Mouse (Mus musculus) forebrain, embryonic 14.5 days (tissue): ENCODE measurements around the gene a. TPM values are rescaled to one million over a fixed set of nuclear protein-coding genes. Genes with fewer than 3 reads are reported as not detected.

Source experiments
- ATAC-seq: fragments of 200-750 bp; cut with Nextera tagmentation; 2 replicates; pipeline ENCODE4 v1.8.0; 2017; ENCODE audit warnings: mild to moderate bottlenecking, moderate library complexity
- DNase-seq: peaks from one replicate; pipeline ENCODE4 v3.0.0-alpha.2; 2015; ENCODE audit warnings: low spot score
- H3K27ac ChIP-seq: fragments of 300-500 bp; sonication (generic); 2 replicates; pipeline ENCODE4 v1.5.1; 2014; ENCODE audit warnings: low read depth, mild to moderate bottlenecking, control low read depth, low read length, moderate library complexity
- H3K27me3 ChIP-seq: fragments of 300-500 bp; sonication (generic); replicated peaks from 2 replicates; pipeline ENCODE4 v1.6.1; 2014; ENCODE audit warnings: low read length, control low read depth, mixed read lengths; ENCODE audit not compliant: control insufficient read depth, insufficient read depth
- H3K36me3 ChIP-seq: fragments of 300-500 bp; sonication (generic); 2 replicates; pipeline ENCODE4 v1.6.1; 2014; ENCODE audit warnings: low read length, control low read depth; ENCODE audit not compliant: control insufficient read depth, insufficient read depth
- H3K4me1 ChIP-seq: fragments of 300-500 bp; sonication (generic); 2 replicates; pipeline ENCODE4 v1.6.1; 2014; ENCODE audit warnings: antibody characterized with exemption, low read length, control low read depth; ENCODE audit not compliant: control insufficient read depth, insufficient read depth
- H3K4me2 ChIP-seq: fragments of 300-500 bp; sonication (generic); 2 replicates; pipeline ENCODE4 v1.6.1; 2014; ENCODE audit warnings: mild to moderate bottlenecking, control low read depth, low read length
- H3K4me3 ChIP-seq: fragments of 300-500 bp; sonication (generic); 2 replicates; pipeline ENCODE4 v1.5.1; 2014; ENCODE audit warnings: low read depth, low read length, control low read depth
- H3K9ac ChIP-seq: fragments of 300-500 bp; sonication (generic); 2 replicates; pipeline ENCODE4 v1.6.1; 2014; ENCODE audit warnings: mild to moderate bottlenecking, low read length, control low read depth, moderate library complexity
- H3K9me3 ChIP-seq: fragments of 300-500 bp; sonication (generic); replicated peaks from 2 replicates; pipeline ENCODE4 v1.6.1; 2016; ENCODE audit warnings: low read length, control low read depth, mixed read lengths; ENCODE audit not compliant: control insufficient read depth
- WGBS: fragments of 180-500 bp; shearing (Covaris S2); extraction: QIAGEN DNeasy Blood & Tissue Kit; methylation state at CpG from one replicate; pipeline ENCODE4 v1.1.7; 2014; 5-methylcytosine and 5-hydroxymethylcytosine counted together
- polyA plus RNA-seq: library from polyadenylated mRNA; unstranded; fragments of >200 nt; fragmentation: Nextera tagmentation; extraction: Ambion mirVana; gene quantifications from 2 replicates; pipeline ENCODE4 v1.2.1, GENCODE M21; 2014

a gene
- polyA plus RNA-seq, 1 experiment from 2014 or later, result 0.89 TPM

DNA sequence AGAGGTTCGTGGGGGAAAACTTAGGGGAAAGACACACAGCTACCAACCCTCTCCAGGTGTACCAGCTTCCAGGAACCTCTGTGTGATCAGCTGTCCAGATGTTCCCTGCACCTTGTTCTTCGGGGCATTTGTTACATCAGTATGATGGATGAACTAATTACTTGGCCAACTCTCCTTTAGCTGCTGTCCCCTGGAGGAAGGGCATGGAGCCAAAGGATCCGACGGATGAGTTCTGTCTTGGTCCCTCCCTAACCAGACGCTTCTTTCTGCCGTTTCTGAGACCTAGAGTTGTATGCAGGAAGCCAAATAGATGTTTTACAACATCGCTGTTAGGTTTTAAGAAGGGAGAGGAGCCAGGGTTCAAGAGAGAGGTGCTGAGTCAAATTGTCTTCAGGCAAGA lies 239.6 kb downstream of the a start:
- ATAC-seq (no peak), DNase-seq (no peak)
- no peak overlapping the region for H3K9ac ChIP-seq
- no peak overlapping the region for H3K4me2 ChIP-seq
- H3K27ac ChIP-seq, result no peak overlapping the region
- no peaks in the 10 kb centered on the region for H3K9me3 ChIP-seq
- no peaks in the 10 kb centered on the region for H3K27me3 ChIP-seq
- H3K4me1 ChIP-seq, result no peaks in the 10 kb centered on the region
- no peak overlapping the region for H3K4me3 ChIP-seq
- no peaks in the 10 kb centered on the region for H3K36me3 ChIP-seq
- WGBS, result 77% methylated on average over 7 of the region's 7 CpGs

GRCm38 (mm10) chr2:155032938-155033710 lies 241.9 kb downstream of the a start:
- ATAC-seq (no peak), DNase-seq (peak; percentile 11)
- no peaks in the 10 kb centered on the region for H3K36me3 ChIP-seq
- H3K4me2 ChIP-seq, result no peak overlapping the region
- WGBS, result 41% methylated on average over 19 of the region's 19 CpGs
- no peaks in the 10 kb centered on the region for H3K27me3 ChIP-seq
- H3K4me1 ChIP-seq, result no peaks in the 10 kb centered on the region
- H3K4me3 ChIP-seq, result no peak overlapping the region
- no peaks in the 10 kb centered on the region for H3K9me3 ChIP-seq
- no peak overlapping the region for H3K9ac ChIP-seq
- H3K27ac ChIP-seq, result no peak overlapping the region

DNA sequence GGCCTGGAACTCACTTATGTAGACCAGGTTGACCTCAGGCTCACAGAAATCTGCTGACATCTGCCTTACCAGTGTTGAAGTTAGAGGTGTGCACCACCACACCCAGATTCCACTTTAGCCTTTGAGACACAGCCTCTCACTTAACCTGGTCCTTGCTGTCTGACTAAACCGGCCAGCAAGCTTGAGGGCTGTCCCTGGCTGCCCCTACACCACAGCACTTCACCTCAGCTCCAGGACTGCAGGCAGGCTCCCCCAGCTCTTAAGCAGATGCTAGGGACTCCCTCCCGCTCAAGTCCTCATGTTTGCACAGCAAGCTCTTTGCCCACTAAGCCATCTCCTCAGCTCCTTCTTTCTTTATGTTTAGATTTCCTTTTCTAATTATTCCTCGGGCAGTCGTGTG lies 248.8 kb downstream of the a start:
- no peak overlapping the region for H3K27ac ChIP-seq
- no peak for ATAC-seq
- 79% methylated on average over 4 of the region's 4 CpGs for WGBS

DNA sequence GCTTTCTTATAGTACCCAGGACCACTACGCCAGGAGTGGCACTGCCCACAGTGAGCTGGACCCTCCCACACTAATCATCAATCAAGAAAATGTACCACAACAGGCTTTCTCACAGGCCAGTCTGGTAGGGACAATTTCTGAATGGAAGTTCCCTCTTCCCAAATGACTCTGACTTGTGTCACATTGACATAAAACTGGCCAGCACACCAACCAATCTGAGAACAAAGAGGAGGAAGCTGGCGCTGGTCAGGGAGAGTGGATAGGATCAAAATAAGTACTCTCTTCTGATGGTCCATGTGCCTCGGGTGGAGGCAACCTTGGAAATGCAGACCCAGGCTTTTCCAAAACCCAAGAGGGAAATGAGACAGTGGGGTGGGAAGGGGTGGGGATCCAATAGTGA lies 253.3 kb downstream of the a start:
- no peak overlapping the region for H3K9ac ChIP-seq
- H3K27ac ChIP-seq, result no peak overlapping the region
- no peaks in the 10 kb centered on the region for H3K9me3 ChIP-seq
- H3K27me3 ChIP-seq, result no peaks in the 10 kb centered on the region
- H3K36me3 ChIP-seq, result no peaks in the 10 kb centered on the region
- no peaks in the 10 kb centered on the region for H3K4me1 ChIP-seq
- no peak overlapping the region for H3K4me3 ChIP-seq
- DNase-seq (no peak), ATAC-seq (no peak)
- 82% methylated on average over 3 of the region's 3 CpGs for WGBS
- H3K4me2 ChIP-seq, result no peak overlapping the region

More for the DNA sequence above, 248.8 kb downstream of the a start:
- DNase-seq, result no peak
- Histone ChIP-seq H3K4me3 (no peak overlapping the region), H3K36me3 (no peaks in the 10 kb centered on the region), H3K4me2 (no peak overlapping the region), H3K27me3 (no peaks in the 10 kb centered on the region), H3K4me1 (no peaks in the 10 kb centered on the region), H3K9me3 (no peaks in the 10 kb centered on the region), H3K9ac (no peak overlapping the region)

DNA sequence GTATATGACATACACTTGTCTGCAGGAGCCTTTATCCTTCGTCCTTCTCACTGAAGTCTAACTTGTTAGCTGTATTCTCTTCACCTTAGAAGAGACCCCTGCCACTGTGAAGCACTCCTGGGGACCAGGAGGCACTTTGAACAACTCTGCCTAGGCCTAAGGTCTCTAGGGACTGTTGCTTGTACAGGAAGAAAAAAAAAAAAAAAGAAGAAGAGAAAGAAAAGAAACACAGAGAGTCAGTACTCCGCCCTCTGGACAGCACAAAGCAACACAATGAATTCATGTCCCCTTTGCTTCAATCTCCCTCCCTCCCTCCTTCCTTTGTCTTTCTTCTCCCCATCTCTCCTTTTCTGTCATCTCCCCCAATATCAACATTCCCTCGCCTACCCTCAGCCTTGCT lies 253.9 kb downstream of the a start:
- Histone ChIP-seq H3K4me2 (no peak overlapping the region), H3K36me3 (no peaks in the 10 kb centered on the region), H3K27me3 (no peaks in the 10 kb centered on the region), H3K4me1 (peaks cover 1% of the 10 kb centered on the region), H3K9ac (no peak overlapping the region), H3K27ac (no peak overlapping the region), H3K4me3 (no peak overlapping the region), H3K9me3 (no peaks in the 10 kb centered on the region)
- DNase-seq (no peak), ATAC-seq (no peak)
- WGBS, result 76% methylated on average over 3 of the region's 3 CpGs

DNA sequence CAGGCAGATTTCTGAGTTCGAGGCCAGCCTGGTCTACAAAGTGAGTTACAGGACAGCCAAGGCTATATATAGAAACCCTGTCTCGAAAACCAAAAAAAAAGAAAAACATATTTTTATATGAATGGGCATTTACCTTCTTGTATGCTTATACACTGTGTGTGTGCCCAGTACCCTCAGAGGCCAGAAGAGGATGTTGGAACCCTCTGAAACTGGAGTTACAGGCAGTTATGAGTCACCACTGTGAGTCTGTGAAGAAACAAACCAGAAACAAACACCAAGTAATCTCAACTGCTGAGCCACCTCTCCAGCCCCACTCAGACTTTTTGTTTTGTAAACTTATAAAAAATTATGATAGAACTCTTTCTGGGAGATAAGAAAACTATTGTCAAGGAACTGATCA lies 255.6 kb downstream of the a start:
- ATAC-seq (no peak), DNase-seq (no peak)
- H3K9ac ChIP-seq, result no peak overlapping the region
- no peak overlapping the region for H3K4me3 ChIP-seq
- no peaks in the 10 kb centered on the region for H3K27me3 ChIP-seq
- H3K9me3 ChIP-seq, result no peaks in the 10 kb centered on the region
- no peak overlapping the region for H3K27ac ChIP-seq
- no peaks in the 10 kb centered on the region for H3K36me3 ChIP-seq
- H3K4me2 ChIP-seq, result no peak overlapping the region
- H3K4me1 ChIP-seq, result peaks cover 8% of the 10 kb centered on the region
- WGBS, result 86% methylated on average over 2 of the region's 2 CpGs

DNA sequence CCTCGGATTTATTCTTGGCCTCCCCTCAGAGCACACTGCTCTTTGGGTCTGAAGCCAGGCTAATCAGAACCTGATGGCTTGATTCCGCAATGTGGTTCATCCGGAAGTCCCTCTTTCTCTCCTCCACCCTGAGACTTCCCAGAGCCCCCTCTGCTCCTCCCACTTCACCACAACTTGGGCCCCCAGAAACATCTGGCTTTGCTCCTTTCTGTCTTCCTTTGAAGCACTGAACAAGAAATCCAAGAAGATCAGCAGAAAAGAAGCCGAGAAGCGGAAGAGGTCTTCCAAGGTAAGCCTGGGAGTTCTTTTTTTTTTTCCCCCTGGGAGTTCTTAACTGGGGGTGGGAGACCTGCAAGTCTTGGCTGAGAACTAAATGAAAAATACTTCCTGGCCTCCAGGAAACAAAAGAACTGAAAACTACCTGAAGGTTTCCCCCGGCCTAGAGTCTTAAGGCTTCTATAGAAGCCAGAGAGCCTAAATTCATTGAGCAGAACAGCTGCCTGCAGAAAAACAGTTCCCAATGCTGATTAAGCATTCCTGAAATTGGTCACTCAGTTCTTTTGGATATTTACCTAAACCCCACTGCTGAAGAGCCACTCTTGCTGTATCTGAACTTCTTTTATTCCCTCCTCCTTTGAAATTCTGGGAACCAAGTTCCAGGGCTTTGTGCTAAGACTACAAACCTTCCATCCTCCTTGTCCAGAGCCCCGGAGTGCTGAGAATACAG lies 256.4 kb downstream of the a start:
- H3K9ac ChIP-seq, result no peak overlapping the region
- WGBS, result 66% methylated on average over 7 of the region's 7 CpGs
- H3K9me3 ChIP-seq, result no peaks in the 10 kb centered on the region
- H3K36me3 ChIP-seq, result no peaks in the 10 kb centered on the region
- ATAC-seq (no peak), DNase-seq (no peak)
- H3K4me3 ChIP-seq, result no peak overlapping the region
- peaks cover 8% of the 10 kb centered on the region for H3K4me1 ChIP-seq
- H3K4me2 ChIP-seq, result no peak overlapping the region
- no peak overlapping the region for H3K27ac ChIP-seq
- no peaks in the 10 kb centered on the region for H3K27me3 ChIP-seq

- H3K4me3 ChIP-seq, result peak overlapping the region; percentile 44
Measured at GRCm38 (mm10) chr2:155050108-155050503, 258.9 kb downstream of the a start.

More at GRCm38 (mm10) chr2:155050108-155050503, 258.9 kb downstream of the a start:
- H3K27ac ChIP-seq, result peak overlapping the region; percentile 92
- no peaks in the 10 kb centered on the region for H3K36me3 ChIP-seq
- no peaks in the 10 kb centered on the region for H3K27me3 ChIP-seq
- peak overlapping the region; percentile 88 for H3K9ac ChIP-seq
- H3K4me2 ChIP-seq, result peak overlapping the region; percentile 77
- H3K4me1 ChIP-seq, result peaks cover 8% of the 10 kb centered on the region
- DNase-seq (peak; percentile 4), ATAC-seq (no peak; the same call in 1 of the 2 replicates)
- WGBS, result 22% methylated on average over 5 of the region's 5 CpGs
- no peaks in the 10 kb centered on the region for H3K9me3 ChIP-seq
